Mouse (Mus musculus) gastrocnemius, postnatal 14 days (tissue): ENCODE results near the gene Def6. TPM values are rescaled to one million over a fixed set of nuclear protein-coding genes. Genes with fewer than 3 reads are reported as not detected.

Experiments
- DNase-seq: peaks from one replicate; pipeline ENCODE4 v3.0.0; 2021; ENCODE audit warnings: mixed read lengths
- intact Hi-C: fragments of 180-260 bp; cut with DNase I; formaldehyde crosslinking; loops from one replicate; pipeline ENCODE4 v1.15.1; 2025; ENCODE audit warnings: low total_unique reads
- total RNA-seq, 2 experiments: library from RNA; stranded (reverse); gene quantifications; 2 replicates each; pipeline ENCODE4 v1.2.3; 2021

The Def6 gene
- total RNA-seq, 2 experiments from 2014 or later: 2.2 to 2.7 TPM

- DNase-seq: no peak
- intact Hi-C loops: no loop called here
These were observed 52.9 kb downstream of the Def6 start for GRCm38 (mm10) chr17:28260543-28260909.

GRCm38 (mm10) chr17:28261795-28262194 is 54.2 kb downstream of the Def6 start:
- intact Hi-C loops: no loop called here
- DNase-seq: no peak

- intact Hi-C loops: no loop called here
- DNase-seq: no peak
These were observed 55.8 kb downstream of the Def6 start for GRCm38 (mm10) chr17:28263181-28263894.

GRCm38 (mm10) chr17:28267251-28267650 is 59.7 kb downstream of the Def6 start:
- intact Hi-C loops: loop anchor here (5.0 kb wide), 1 partner anchor 35 kb away; no protein-coding TSS in a partner anchor
- no peak for DNase-seq

GRCm38 (mm10) chr17:28270165-28270564 is 62.6 kb downstream of the Def6 start:
- intact Hi-C loops: no loop called here

GRCm38 (mm10) chr17:28271537-28272266 is 64.1 kb downstream of the Def6 start:
- intact Hi-C loops: no loop called here
- DNase-seq: no peak

More at GRCm38 (mm10) chr17:28270165-28270564, 62.6 kb downstream of the Def6 start:
- DNase-seq: no peak

GRCm38 (mm10) chr17:28272281-28272680 is 64.7 kb downstream of the Def6 start:
- DNase-seq: no peak
- intact Hi-C loops: no loop called here

- no peak for DNase-seq
These were observed 65.3 kb downstream of the Def6 start for GRCm38 (mm10) chr17:28272837-28273236.

GRCm38 (mm10) chr17:28274739-28275138 is 67.2 kb downstream of the Def6 start:
- DNase-seq: no peak
- intact Hi-C loops: no loop called here

More at GRCm38 (mm10) chr17:28272837-28273236, 65.3 kb downstream of the Def6 start:
- intact Hi-C loops: no loop called here

- intact Hi-C loops: no loop called here
- no peak for DNase-seq
These were observed 69.6 kb downstream of the Def6 start for GRCm38 (mm10) chr17:28277226-28277625.

GRCm38 (mm10) chr17:28277721-28278120 is 70.1 kb downstream of the Def6 start:
- intact Hi-C loops: no loop called here
- no peak for DNase-seq

GRCm38 (mm10) chr17:28278156-28278555 is 70.6 kb downstream of the Def6 start:
- no peak for DNase-seq
- intact Hi-C loops: no loop called here

Other genes with a start within 250 kb of the Def6 start
- gene Tcp11, start 127.1 kb upstream of the Def6 start, total RNA-seq: not detected
- under 1 TPM; 0.20 to 0.62 TPM for gene Scube3, start 65.6 kb upstream of the Def6 start, total RNA-seq
- 10 to 100 TPM; 14.4 to 16.2 TPM for gene Zfp523, start 30.6 kb upstream of the Def6 start, total RNA-seq
- gene Ppard, start 24.9 kb downstream of the Def6 start, total RNA-seq: 10 to 100 TPM; 29.2 to 29.5 TPM
- 10 to 100 TPM; 10.2 to 10.4 TPM for gene Fance, start 105.7 kb downstream of the Def6 start, total RNA-seq
- gene Rpl10a, start 120.7 kb downstream of the Def6 start, total RNA-seq: 100 to 1,000 TPM; 541 to 620 TPM
- 10 to 100 TPM in 1 of 2 experiments, 1 to 10 TPM in 1; 9.3 to 11.5 TPM for gene Tead3, start 143.0 kb downstream of the Def6 start, total RNA-seq
- gene Tulp1, start 157.4 kb downstream of the Def6 start, total RNA-seq: not detected